Mouse (Mus musculus): Measurements from ENCODE around the gene Nrxn3.

Gene Nrxn3

GRCm38 (mm10) chr12:88722691-88723070, at the start of gene Nrxn3:
TSS of gene Nrxn3 (plus strand) at chr12:88722876.
- DNase-seq, result no peak

DNA sequence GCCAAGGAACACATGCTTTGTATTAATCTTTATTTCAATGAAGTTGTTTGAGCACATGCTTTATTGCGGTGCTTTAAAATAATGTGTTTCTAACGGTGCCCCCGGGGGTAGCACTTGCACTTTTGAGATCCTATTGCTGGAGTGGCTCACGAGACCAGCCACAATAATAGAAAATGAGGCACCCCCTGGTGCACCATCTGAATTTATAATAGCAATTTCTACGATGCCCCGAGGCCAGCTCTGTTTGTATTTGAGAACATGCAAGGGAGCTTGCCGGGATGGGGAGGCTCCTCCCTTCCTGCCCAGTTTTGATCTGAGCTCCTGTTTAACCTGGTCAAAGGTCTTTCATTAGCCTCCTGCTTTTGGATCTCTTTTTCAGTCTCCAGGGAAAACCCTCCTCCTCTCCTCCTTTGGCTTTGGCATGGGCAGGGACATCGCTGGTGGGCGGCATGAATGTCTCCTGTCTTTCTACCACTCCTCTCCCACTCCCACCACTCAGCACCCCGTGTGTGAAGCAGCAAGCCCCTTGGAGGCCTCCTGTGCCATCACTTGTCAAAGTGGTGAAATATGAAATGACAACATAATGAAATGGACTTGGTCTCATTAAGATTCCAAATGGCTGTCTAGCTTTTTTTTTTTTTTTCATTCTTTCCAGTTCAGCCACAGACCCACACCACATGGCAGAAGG, 18.4 kb upstream of the Nrxn3 start:
- no peak for DNase-seq

GRCm38 (mm10) chr12:88705959-88706358, 16.7 kb upstream of the Nrxn3 start:
- no peak for DNase-seq

- no peak for DNase-seq
Measured at GRCm38 (mm10) chr12:88707786-88708185, 14.9 kb upstream of the Nrxn3 start.

- DNase-seq, result peak; percentile 14
Measured at GRCm38 (mm10) chr12:88709223-88709622, 13.5 kb upstream of the Nrxn3 start.

DNA sequence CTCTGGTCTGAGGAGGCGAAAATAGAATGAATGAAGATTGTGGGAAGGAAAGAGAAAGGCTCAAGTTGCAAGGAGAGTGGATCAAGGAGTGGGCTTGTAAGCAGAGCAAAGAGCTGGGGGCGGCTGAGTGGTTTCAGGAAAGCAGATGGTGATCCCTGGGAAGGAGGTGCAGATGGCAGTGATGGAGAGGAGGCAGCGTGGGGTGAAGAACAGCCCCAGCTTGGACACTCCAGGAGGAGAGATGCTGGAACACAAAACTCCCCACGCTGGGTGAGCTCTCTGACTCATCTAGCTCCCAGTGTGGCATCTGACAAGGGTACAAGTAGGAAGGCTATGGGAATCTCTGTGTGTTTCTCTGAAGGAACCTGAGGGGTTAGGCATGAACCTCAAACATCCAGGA, 9.2 kb upstream of the Nrxn3 start:
- DNase-seq, result no peak

DNA sequence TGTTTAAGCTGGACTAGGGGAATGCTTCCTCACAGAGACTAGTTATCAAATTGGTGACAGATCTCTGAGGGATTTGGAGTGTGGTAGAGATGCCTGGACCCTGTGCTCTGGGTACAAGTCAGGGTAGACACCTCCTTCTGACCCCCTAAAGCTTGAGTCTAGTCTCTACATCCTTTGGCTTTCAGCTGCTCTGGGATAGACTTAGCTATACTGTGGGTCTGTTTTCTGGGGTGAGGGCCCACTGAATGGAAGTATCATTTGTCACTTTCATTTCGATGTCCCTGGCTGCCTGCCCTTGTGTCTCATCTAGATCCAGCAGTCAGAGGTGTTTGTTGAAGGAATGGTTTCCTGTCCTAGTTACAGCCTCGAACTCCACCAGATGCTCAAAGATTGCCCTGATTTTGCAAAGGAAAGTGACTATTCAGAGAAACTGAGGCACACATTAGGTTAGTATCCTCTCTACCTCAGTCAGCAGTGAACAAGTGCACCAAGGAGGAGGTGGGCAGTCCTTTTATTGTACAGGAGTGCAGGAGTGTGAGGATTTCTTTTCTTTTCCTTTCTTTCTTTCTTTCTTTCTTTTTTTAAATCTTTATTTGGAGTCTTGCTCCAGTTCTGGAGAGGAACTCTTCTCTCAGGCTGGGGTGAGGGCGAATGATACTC, 515 bp upstream of the Nrxn3 start:
- no peak for DNase-seq

DNA sequence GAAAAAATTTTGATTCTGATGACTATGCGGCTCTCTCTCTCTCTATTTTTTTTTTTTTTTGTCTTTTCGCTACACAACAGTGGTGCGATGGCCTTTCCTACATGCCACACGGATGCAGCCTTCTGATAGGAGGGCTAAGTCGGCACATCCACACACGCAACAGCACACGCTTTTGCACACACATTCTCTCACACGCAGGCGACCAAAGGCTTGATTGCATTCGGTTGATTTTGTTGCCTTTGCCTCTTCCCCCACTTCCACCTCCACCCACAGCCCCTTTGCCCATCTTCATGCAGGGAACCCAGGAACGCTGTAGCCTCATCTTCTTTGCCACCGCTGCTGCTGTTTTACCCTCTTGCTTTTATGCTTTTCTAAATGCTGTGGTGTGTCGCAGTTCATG, 3.6 kb downstream of the Nrxn3 start:
- no peak for DNase-seq

- no peak for DNase-seq
Measured at GRCm38 (mm10) chr12:88726755-88727154, 4.1 kb downstream of the Nrxn3 start.

DNA sequence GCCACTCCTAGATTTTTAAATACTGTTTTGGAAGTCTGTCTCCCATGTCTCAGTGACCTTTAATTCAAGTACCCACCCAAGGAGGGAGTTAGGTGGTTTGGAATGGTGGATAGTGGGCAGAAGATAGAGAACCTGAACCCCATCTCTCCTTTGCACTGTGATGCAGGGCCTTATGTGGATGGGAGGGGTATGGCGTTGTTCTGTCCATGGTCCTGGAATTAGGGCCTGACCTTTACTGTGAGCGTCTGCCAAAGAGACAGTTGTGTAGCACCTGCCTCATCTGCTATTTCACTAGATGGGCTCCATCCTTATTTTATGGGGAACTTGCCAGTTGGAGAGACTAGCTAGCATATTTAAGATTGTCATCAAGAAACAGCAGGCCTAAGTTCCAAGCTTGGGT, 8.0 kb downstream of the Nrxn3 start:
- DNase-seq, result no peak

GRCm38 (mm10) chr12:88735045-88735444, 12.4 kb downstream of the Nrxn3 start:
- no peak for DNase-seq

- no peak for DNase-seq
Measured at GRCm38 (mm10) chr12:88737081-88737480, 14.4 kb downstream of the Nrxn3 start.

GRCm38 (mm10) chr12:88738616-88739015, 15.9 kb downstream of the Nrxn3 start:
- DNase-seq, result no peak

GRCm38 (mm10) chr12:88746788-88747187, 24.1 kb downstream of the Nrxn3 start:
- DNase-seq, result no peak

DNA sequence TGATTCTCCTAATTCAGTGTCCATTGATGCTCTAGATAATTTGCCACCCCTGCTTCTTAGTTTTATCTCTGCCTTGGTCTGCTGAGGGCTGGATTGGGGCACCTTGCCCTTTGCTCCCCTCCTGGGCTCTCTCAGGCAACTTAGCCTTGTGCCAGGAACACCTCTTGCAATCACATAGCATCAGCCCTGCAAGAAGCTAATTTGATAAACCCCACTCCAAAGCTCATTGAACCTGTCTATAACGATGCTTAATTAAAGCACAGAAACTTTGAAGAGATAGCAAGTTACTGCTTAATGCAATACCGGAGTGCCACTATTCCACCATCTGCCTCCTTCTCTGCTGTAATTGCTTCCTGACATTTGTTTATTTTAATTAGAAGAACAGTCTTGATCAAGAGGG, 42.1 kb downstream of the Nrxn3 start:
- DNase-seq, result no peak

DNA sequence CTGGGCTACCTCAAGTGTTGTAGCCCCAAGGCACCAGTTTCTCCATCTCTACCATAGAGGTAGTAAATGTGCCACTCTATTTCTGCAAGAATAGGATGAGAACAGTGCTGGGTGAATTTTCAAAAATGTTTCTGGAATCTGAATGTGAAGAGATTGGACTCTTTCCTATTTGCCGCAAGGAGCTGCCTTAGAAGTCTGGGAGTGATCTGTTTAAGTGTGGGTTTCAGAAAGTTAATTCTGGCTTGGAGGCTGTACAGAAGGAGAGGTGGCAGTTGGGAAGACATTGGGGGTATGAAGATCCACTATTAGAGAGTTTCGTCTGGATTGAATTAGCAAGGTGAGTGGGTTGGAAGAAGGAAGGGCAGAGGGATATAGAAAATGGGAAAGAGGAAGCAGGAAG, 52.0 kb downstream of the Nrxn3 start:
- no peak for DNase-seq

- no peak for DNase-seq
Measured at GRCm38 (mm10) chr12:88778036-88778435, 55.4 kb downstream of the Nrxn3 start.

- no peak for DNase-seq
Measured at GRCm38 (mm10) chr12:88784199-88785147, 61.8 kb downstream of the Nrxn3 start.

GRCm38 (mm10) chr12:88793314-88793713, 70.6 kb downstream of the Nrxn3 start:
- no peak for DNase-seq

DNA sequence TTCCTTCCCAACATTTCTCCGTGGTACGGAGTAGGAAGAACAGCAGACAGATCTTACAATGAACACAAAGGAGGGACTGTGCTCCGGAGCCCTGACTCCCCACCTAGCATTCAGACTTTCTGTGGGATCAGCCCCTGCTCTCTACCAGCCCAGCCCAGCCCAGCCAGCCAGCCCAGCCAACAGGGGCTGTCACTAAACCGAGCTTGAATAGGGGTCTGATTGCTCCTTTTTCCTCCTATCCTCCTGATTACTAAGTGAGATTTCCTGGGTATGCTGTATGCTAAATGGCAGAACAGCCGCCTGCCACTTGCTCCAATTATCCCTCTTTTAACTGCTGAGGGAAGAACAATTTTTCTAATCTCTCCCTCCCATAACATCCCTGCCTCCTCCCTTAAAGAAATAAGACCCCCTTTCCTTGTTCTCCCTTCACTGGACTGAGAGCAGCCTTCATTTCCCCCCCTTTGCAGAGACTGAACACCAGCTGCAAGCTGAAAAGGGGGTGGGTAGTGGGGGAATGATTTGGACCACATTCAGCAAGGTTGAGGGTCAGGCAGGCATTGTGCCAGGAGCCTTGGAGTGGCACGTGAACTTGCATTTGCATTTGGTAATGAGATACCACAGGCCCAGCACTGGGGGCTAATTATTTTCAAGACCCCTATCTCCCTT, 78.4 kb downstream of the Nrxn3 start:
- DNase-seq, result no peak

- no peak for DNase-seq
Measured at GRCm38 (mm10) chr12:88801656-88802007, 79.0 kb downstream of the Nrxn3 start.

GRCm38 (mm10) chr12:88808947-88809346, 86.3 kb downstream of the Nrxn3 start:
- DNase-seq, result no peak

DNA sequence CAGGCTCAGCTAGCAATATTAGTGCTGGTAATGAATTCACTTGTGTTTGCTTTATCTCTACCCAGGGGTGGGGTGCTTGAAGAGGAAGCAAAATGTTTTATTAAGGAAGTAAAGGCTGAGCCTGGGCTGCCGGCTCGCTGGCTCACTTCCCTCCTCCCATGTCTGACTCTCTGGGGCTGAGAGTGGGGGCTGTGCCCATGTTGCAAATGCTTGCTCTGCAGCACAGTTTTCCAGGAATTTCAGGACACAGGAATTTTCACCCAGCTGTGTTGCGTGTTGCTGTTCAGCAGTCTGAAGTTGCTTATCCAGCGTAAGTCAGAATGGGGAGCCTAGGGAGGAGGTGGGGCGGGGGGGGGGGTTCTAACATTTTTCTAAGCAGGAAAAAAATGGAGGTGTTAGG, 89.5 kb downstream of the Nrxn3 start:
- DNase-seq, result no peak
